Mouse (Mus musculus): ENCODE results near the gene Fam234b. TPM values are rescaled to one million over a fixed set of nuclear protein-coding genes. Genes with fewer than 3 reads are reported as not detected.
A peak's percentile ranks its signal among the peaks of the same experiment; 100 is the strongest.

The Fam234b gene
- polyA plus RNA-seq, 1 experiment from 2014 or later = 122 TPM

- Histone ChIP-seq H3K4me2 (ENCODE audit: low read length) (no peak overlapping the region), H3K9me3 (ENCODE audit: control insufficient read depth, low read length) (no peaks in the 10 kb centered on the region), H3K36me3 (ENCODE audit: control insufficient read depth, insufficient read depth, low read length) (no peaks in the 10 kb centered on the region), H3K27me3 (ENCODE audit: control insufficient read depth, insufficient read depth, low read length) (no peaks in the 10 kb centered on the region), H3K9ac (replicated peaks; ENCODE audit: low read length) (no peak overlapping the region), H3K4me3 (replicated peaks; ENCODE audit: low read depth, low read length) (no peak overlapping the region), H3K4me1 (ENCODE audit: control insufficient read depth, insufficient read depth, low read length) (no peaks in the 10 kb centered on the region), H3K27ac (replicated peaks; ENCODE audit: low read depth, low read length) (no peak overlapping the region)
- DNase-seq = no peak
- 81% methylated on average over 4 of the region's 4 CpGs for WGBS
- ATAC-seq (ENCODE audit: low FRiP score, low TSS enrichment) = no peak
Measured at GRCm38 (mm10) chr6:135161356-135161755, 36.4 kb upstream of the Fam234b start.

GRCm38 (mm10) chr6:135162311-135162710 is 35.5 kb upstream of the Fam234b start:
- Histone ChIP-seq H3K4me1 (ENCODE audit: control insufficient read depth, insufficient read depth, low read length) (no peaks in the 10 kb centered on the region), H3K9ac (replicated peaks; ENCODE audit: low read length) (no peak overlapping the region), H3K27ac (replicated peaks; ENCODE audit: low read depth, low read length) (no peak overlapping the region), H3K27me3 (ENCODE audit: control insufficient read depth, insufficient read depth, low read length) (0 out of 2 replicates have a peak, but pooled peaks cover 2% of the 10 kb centered on the region), H3K4me3 (replicated peaks; ENCODE audit: low read depth, low read length) (no peak overlapping the region), H3K36me3 (ENCODE audit: control insufficient read depth, insufficient read depth, low read length) (no peaks in the 10 kb centered on the region), H3K4me2 (ENCODE audit: low read length) (no peak overlapping the region), H3K9me3 (ENCODE audit: control insufficient read depth, low read length) (no peaks in the 10 kb centered on the region)
- DNase-seq (no peak), ATAC-seq (ENCODE audit: low FRiP score, low TSS enrichment) (no peak)
- 81% methylated on average over 3 of the region's 3 CpGs for WGBS

- no peak for ATAC-seq (ENCODE audit: low FRiP score, low TSS enrichment)
- no peaks in the 10 kb centered on the region for H3K9me3 ChIP-seq (ENCODE audit: control insufficient read depth, low read length)
- H3K36me3 ChIP-seq (ENCODE audit: control insufficient read depth, insufficient read depth, low read length) = no peaks in the 10 kb centered on the region
Measured at GRCm38 (mm10) chr6:135162861-135163260, 34.9 kb upstream of the Fam234b start.

GRCm38 (mm10) chr6:135165191-135165590 is 32.6 kb upstream of the Fam234b start:
- no peak overlapping the region for H3K9ac ChIP-seq (replicated peaks; ENCODE audit: low read length)
- 0 out of 2 replicates have a peak, but pooled peaks cover 9% of the 10 kb centered on the region for H3K27me3 ChIP-seq (ENCODE audit: control insufficient read depth, insufficient read depth, low read length)
- DNase-seq (no peak), ATAC-seq (ENCODE audit: low FRiP score, low TSS enrichment) (no peak)
- 92% methylated on average over 3 of the region's 3 CpGs for WGBS
- no peak overlapping the region for H3K4me2 ChIP-seq (ENCODE audit: low read length)
- no peaks in the 10 kb centered on the region for H3K9me3 ChIP-seq (ENCODE audit: control insufficient read depth, low read length)
- no peak overlapping the region for H3K4me3 ChIP-seq (replicated peaks; ENCODE audit: low read depth, low read length)
- no peaks in the 10 kb centered on the region for H3K4me1 ChIP-seq (ENCODE audit: control insufficient read depth, insufficient read depth, low read length)
- no peaks in the 10 kb centered on the region for H3K36me3 ChIP-seq (ENCODE audit: control insufficient read depth, insufficient read depth, low read length)
- H3K27ac ChIP-seq (replicated peaks; ENCODE audit: low read depth, low read length) = no peak overlapping the region

More at GRCm38 (mm10) chr6:135162861-135163260, 34.9 kb upstream of the Fam234b start:
- no peak overlapping the region for H3K4me3 ChIP-seq (replicated peaks; ENCODE audit: low read depth, low read length)
- no peaks in the 10 kb centered on the region for H3K4me1 ChIP-seq (ENCODE audit: control insufficient read depth, insufficient read depth, low read length)
- no peak overlapping the region for H3K4me2 ChIP-seq (ENCODE audit: low read length)
- no peak overlapping the region for H3K27ac ChIP-seq (replicated peaks; ENCODE audit: low read depth, low read length)
- DNase-seq = no peak
- no peak overlapping the region for H3K9ac ChIP-seq (replicated peaks; ENCODE audit: low read length)
- H3K27me3 ChIP-seq (ENCODE audit: control insufficient read depth, insufficient read depth, low read length) = 0 out of 2 replicates have a peak, but pooled peaks cover 7% of the 10 kb centered on the region
- WGBS = 79% methylated on average over 4 of the region's 4 CpGs

- Histone ChIP-seq H3K9ac (replicated peaks; ENCODE audit: low read length) (no peak overlapping the region), H3K27me3 (ENCODE audit: control insufficient read depth, insufficient read depth, low read length) (0 out of 2 replicates have a peak, but pooled peaks cover 9% of the 10 kb centered on the region), H3K9me3 (ENCODE audit: control insufficient read depth, low read length) (no peaks in the 10 kb centered on the region), H3K4me1 (ENCODE audit: control insufficient read depth, insufficient read depth, low read length) (no peaks in the 10 kb centered on the region), H3K36me3 (ENCODE audit: control insufficient read depth, insufficient read depth, low read length) (no peaks in the 10 kb centered on the region), H3K27ac (replicated peaks; ENCODE audit: low read depth, low read length) (no peak overlapping the region), H3K4me3 (replicated peaks; ENCODE audit: low read depth, low read length) (no peak overlapping the region), H3K4me2 (ENCODE audit: low read length) (no peak overlapping the region)
- DNase-seq = no peak
- WGBS = 89% methylated on average over 2 of the region's 2 CpGs
- ATAC-seq (ENCODE audit: low FRiP score, low TSS enrichment) = no peak
Measured at GRCm38 (mm10) chr6:135165706-135166105, 32.1 kb upstream of the Fam234b start.

GRCm38 (mm10) chr6:135166262-135166661 is 31.5 kb upstream of the Fam234b start:
- Histone ChIP-seq H3K4me1 (ENCODE audit: control insufficient read depth, insufficient read depth, low read length) (no peaks in the 10 kb centered on the region), H3K4me2 (ENCODE audit: low read length) (no peak overlapping the region), H3K36me3 (ENCODE audit: control insufficient read depth, insufficient read depth, low read length) (no peaks in the 10 kb centered on the region), H3K27me3 (ENCODE audit: control insufficient read depth, insufficient read depth, low read length) (0 out of 2 replicates have a peak, but pooled peaks cover 9% of the 10 kb centered on the region), H3K27ac (replicated peaks; ENCODE audit: low read depth, low read length) (no peak overlapping the region), H3K9me3 (ENCODE audit: control insufficient read depth, low read length) (no peaks in the 10 kb centered on the region), H3K9ac (replicated peaks; ENCODE audit: low read length) (no peak overlapping the region), H3K4me3 (replicated peaks; ENCODE audit: low read depth, low read length) (no peak overlapping the region)
- WGBS = 86% methylated on average over 3 of the region's 3 CpGs
- DNase-seq (no peak), ATAC-seq (ENCODE audit: low FRiP score, low TSS enrichment) (no peak)

GRCm38 (mm10) chr6:135166712-135167111 is 31.1 kb upstream of the Fam234b start:
- DNase-seq = no peak
- 54% methylated on average over 5 of the region's 5 CpGs for WGBS
- no peaks in the 10 kb centered on the region for H3K4me1 ChIP-seq (ENCODE audit: control insufficient read depth, insufficient read depth, low read length)

GRCm38 (mm10) chr6:135167380-135168311 is 30.1 kb upstream of the Fam234b start:
- peak; percentile 74 for DNase-seq
- Histone ChIP-seq H3K9me3 (ENCODE audit: control insufficient read depth, low read length) (no peaks in the 10 kb centered on the region), H3K4me1 (ENCODE audit: control insufficient read depth, insufficient read depth, low read length) (no peaks in the 10 kb centered on the region), H3K9ac (replicated peaks; ENCODE audit: low read length) (peak overlapping the region; percentile 46), H3K36me3 (ENCODE audit: control insufficient read depth, insufficient read depth, low read length) (no peaks in the 10 kb centered on the region), H3K4me3 (replicated peaks; ENCODE audit: low read depth, low read length) (peak overlapping the region; percentile 48), H3K27me3 (ENCODE audit: control insufficient read depth, insufficient read depth, low read length) (0 out of 2 replicates have a peak, but pooled peaks cover 9% of the 10 kb centered on the region), H3K4me2 (ENCODE audit: low read length) (peak overlapping the region; percentile 85), H3K27ac (replicated peaks; ENCODE audit: low read depth, low read length) (no peak overlapping the region)
- WGBS = 3% methylated on average over 46 of the region's 46 CpGs
- peak; percentile 84 for ATAC-seq (ENCODE audit: low FRiP score, low TSS enrichment)

More at GRCm38 (mm10) chr6:135166712-135167111, 31.1 kb upstream of the Fam234b start:
- no peak for ATAC-seq (ENCODE audit: low FRiP score, low TSS enrichment)
- no peak overlapping the region for H3K4me2 ChIP-seq (ENCODE audit: low read length)
- H3K36me3 ChIP-seq (ENCODE audit: control insufficient read depth, insufficient read depth, low read length) = no peaks in the 10 kb centered on the region
- 0 out of 2 replicates have a peak, but pooled peaks cover 9% of the 10 kb centered on the region for H3K27me3 ChIP-seq (ENCODE audit: control insufficient read depth, insufficient read depth, low read length)
- no peak overlapping the region for H3K4me3 ChIP-seq (replicated peaks; ENCODE audit: low read depth, low read length)
- no peak overlapping the region for H3K27ac ChIP-seq (replicated peaks; ENCODE audit: low read depth, low read length)
- no peak overlapping the region for H3K9ac ChIP-seq (replicated peaks; ENCODE audit: low read length)
- no peaks in the 10 kb centered on the region for H3K9me3 ChIP-seq (ENCODE audit: control insufficient read depth, low read length)
